21 mouse cellular contexts compared by ENCODE assay signal in genomic region chr1:67045100-67045499, GRCm38 (mm10). TPM values are rescaled to one million over a fixed set of nuclear protein-coding genes. Genes with fewer than 3 reads are reported as not detected.
A peak's percentile ranks its signal among the peaks of the same experiment; 100 is the strongest.
DNase-seq lines count a peak whose midpoint lies in the region; ATAC-seq lines count a peak whose summit lies in the region.
"Had no signal": no experiment of that assay in that cellular context is flagged by ENCODE, and none has a peak within 500 bp of the region (broad histone marks: within the 10 kb centered on the region; RNA-seq: fewer than 3 reads in every experiment).

No protein-coding gene starts in this region.

- no peaks in the 10 kb centered on the region for H3K4me1 ChIP-seq in embryonic facial prominence, embryonic 14.5 days (ENCODE audit: control insufficient read depth, insufficient read depth, low read length)
- H3K4me1 ChIP-seq in embryonic facial prominence, embryonic 10.5 days: no peaks in the 10 kb centered on the region
- H3K4me1 ChIP-seq in lung, embryonic 15.5 days: peaks cover 7% of the 10 kb centered on the region; the same call in 1 of the 2 replicates
- H3K4me1 ChIP-seq in limb, embryonic 13.5 days: peaks cover 24% of the 10 kb centered on the region
- H3K4me1 ChIP-seq: forebrain, embryonic 10.5 days had no signal

- no peak overlapping the region for H3K27ac ChIP-seq in embryonic facial prominence, embryonic 14.5 days (replicated peaks; ENCODE audit: low read depth, low read length)
- H3K27ac ChIP-seq in embryonic facial prominence, embryonic 10.5 days (replicated peaks): no peak overlapping the region
- no peak overlapping the region for H3K27ac ChIP-seq in lung, embryonic 15.5 days
- H3K27ac ChIP-seq in limb, embryonic 13.5 days: peak overlapping the region; percentile 15; the same call in 1 of the 2 replicates
- H3K27ac ChIP-seq: forebrain, embryonic 10.5 days; hindbrain, postnatal 0 days; kidney, postnatal 0 days had no signal

- H3K4me3 ChIP-seq in embryonic facial prominence, embryonic 14.5 days (ENCODE audit: low read depth, low read length): no peak overlapping the region
- no peak overlapping the region for H3K4me3 ChIP-seq in embryonic facial prominence, embryonic 10.5 days
- no peak overlapping the region for H3K4me3 ChIP-seq in lung, embryonic 15.5 days
- H3K4me3 ChIP-seq in limb, embryonic 13.5 days: no peak overlapping the region
- H3K4me3 ChIP-seq: forebrain, embryonic 10.5 days had no signal

- H3K4me2 ChIP-seq in embryonic facial prominence, embryonic 14.5 days (ENCODE audit: low read depth, low read length): no peak overlapping the region
- H3K4me2 ChIP-seq in lung, embryonic 15.5 days: no peak overlapping the region
- H3K4me2 ChIP-seq in limb, embryonic 13.5 days (replicated peaks): no peak overlapping the region

- 33% methylated on average over 1 of the region's 1 CpGs for WGBS in embryonic facial prominence, embryonic 14.5 days
- WGBS in embryonic facial prominence, embryonic 10.5 days: 64% methylated on average over 1 of the region's 1 CpGs
- WGBS in lung, embryonic 15.5 days: 15% methylated on average over 1 of the region's 1 CpGs
- 13% methylated on average over 1 of the region's 1 CpGs for WGBS in limb, embryonic 13.5 days

- H3K9me3 ChIP-seq in embryonic facial prominence, embryonic 14.5 days (ENCODE audit: control insufficient read depth, low read length): no peaks in the 10 kb centered on the region
- no peaks in the 10 kb centered on the region for H3K9me3 ChIP-seq in embryonic facial prominence, embryonic 10.5 days
- H3K9me3 ChIP-seq in lung, embryonic 15.5 days: no peaks in the 10 kb centered on the region
- H3K9me3 ChIP-seq in limb, embryonic 13.5 days: no peaks in the 10 kb centered on the region
- H3K9me3 ChIP-seq: forebrain, embryonic 10.5 days; G1E had no signal

- H3K36me3 ChIP-seq in embryonic facial prominence, embryonic 14.5 days (ENCODE audit: control insufficient read depth, insufficient read depth, low read length): no peaks in the 10 kb centered on the region
- no peaks in the 10 kb centered on the region for H3K36me3 ChIP-seq in embryonic facial prominence, embryonic 10.5 days (replicated peaks)
- no peaks in the 10 kb centered on the region for H3K36me3 ChIP-seq in lung, embryonic 15.5 days
- no peaks in the 10 kb centered on the region for H3K36me3 ChIP-seq in limb, embryonic 13.5 days
- H3K36me3 ChIP-seq: forebrain, embryonic 10.5 days; G1E had no signal

- peak; percentile 67 for DNase-seq in embryonic facial prominence, embryonic 14.5 days (ENCODE audit: low spot score)
- DNase-seq in embryonic facial prominence, embryonic 10.5 days (ENCODE audit: low spot score): no peak
- DNase-seq in lung, postnatal 14 days: no peak
- peak; percentile 10 for DNase-seq in NIH3T3 (ENCODE audit: low read depth)
- DNase-seq: adrenal gland, postnatal 10 days; cerebellum, adult 8-10 months; cerebellum, postnatal 25 days; kidney, adult 8-10 months; liver, postnatal 0 days; midbrain, embryonic 14.5 days had no signal

- H3K9ac ChIP-seq in embryonic facial prominence, embryonic 14.5 days (ENCODE audit: low read depth, low read length): no peak overlapping the region
- no peak overlapping the region for H3K9ac ChIP-seq in lung, embryonic 15.5 days
- no peak overlapping the region for H3K9ac ChIP-seq in limb, embryonic 13.5 days
- H3K9ac ChIP-seq: liver, postnatal 0 days had no signal

- no peaks in the 10 kb centered on the region for H3K27me3 ChIP-seq in embryonic facial prominence, embryonic 14.5 days (replicated peaks; ENCODE audit: control insufficient read depth, insufficient read depth, low read length)
- no peaks in the 10 kb centered on the region for H3K27me3 ChIP-seq in embryonic facial prominence, embryonic 10.5 days (replicated peaks; ENCODE audit: low read depth, poor library complexity, severe bottlenecking)
- H3K27me3 ChIP-seq in lung, embryonic 15.5 days: no peaks in the 10 kb centered on the region
- no peaks in the 10 kb centered on the region for H3K27me3 ChIP-seq in limb, embryonic 13.5 days
- H3K27me3 ChIP-seq: Patski had no signal

- ATAC-seq in embryonic facial prominence, embryonic 14.5 days (ENCODE audit: low read depth): peak; percentile 47
- peak; percentile 55; the same call in 1 of the 2 replicates for ATAC-seq in lung, embryonic 15.5 days (ENCODE audit: borderline replicate concordance, extremely low read depth, low FRiP score, low TSS enrichment)
- peak; percentile 80 for ATAC-seq in limb, embryonic 13.5 days (ENCODE audit: low FRiP score, low read depth)
- no peak for ATAC-seq in CD4-positive, CD25-positive, alpha-beta regulatory T cell, adult 4 months
- no peak for ATAC-seq in granulocyte monocyte progenitor cell, adult 5-6 weeks (replicated peaks; ENCODE audit: poor library complexity, severe bottlenecking)
- ATAC-seq: forebrain, embryonic 16.5 days; hindbrain, postnatal 0 days; intestine, embryonic 16.5 days; liver, postnatal 0 days; Patski had no signal

RNA-seq across cellular contexts. Expression of gene Lancl1, which starts 6.4 kb away (rescaled TPM):
- polyA plus RNA-seq in embryonic facial prominence, embryonic 14.5 days (2014; fragmentation: Nextera tagmentation; extraction: Ambion mirVana): 112 and 117 TPM in 2 replicates
- polyA plus RNA-seq in embryonic facial prominence, embryonic 10.5 days (2016; fragmentation: Nextera tagmentation; extraction: Ambion mirVana): 70.7 and 79.7 TPM in 2 replicates
- 92.1 and 102 TPM in 2 replicates for polyA plus RNA-seq in lung, embryonic 15.5 days (2015; fragmentation: Nextera tagmentation; extraction: Ambion mirVana)
- 136 and 141 TPM in 2 replicates for polyA plus RNA-seq in limb, embryonic 13.5 days (2015; fragmentation: Nextera tagmentation; extraction: Ambion mirVana)
- 10 to 100 TPM; 39.0 to 43.8 TPM for polyA plus RNA-seq in CD4-positive, CD25-positive, alpha-beta regulatory T cell, adult 4 months (2017; shearing (Covaris generic))
- total RNA-seq in granulocyte monocyte progenitor cell, adult 5-6 weeks (2014; fragmentation: Nextera tagmentation): 32.9 and 51.0 TPM in 2 replicates
- 33.8 and 33.9 TPM in 2 replicates for total RNA-seq in granulocyte monocyte progenitor cell, adult 5-6 weeks (2017)

Comparison
In these comparisons a context has a peak if more than half of its experiments do, and no peak if none do; other contexts are left out.
1. DNase-seq: peak in embryonic facial prominence, embryonic 14.5 days (single experiment) and NIH3T3 (single experiment); none in embryonic facial prominence, embryonic 10.5 days (single experiment) and lung, postnatal 14 days (single experiment).
2. ATAC-seq: peak in embryonic facial prominence, embryonic 14.5 days (single experiment), lung, embryonic 15.5 days (single experiment) and limb, embryonic 13.5 days (single experiment); none in CD4-positive, CD25-positive, alpha-beta regulatory T cell, adult 4 months (single experiment) and granulocyte monocyte progenitor cell, adult 5-6 weeks (single experiment).